Mouse (Mus musculus): Measurements from ENCODE around the gene Pithd1. TPM values are rescaled to one million over a fixed set of nuclear protein-coding genes. Genes with fewer than 3 reads are reported as not detected.
"Not testable (repeated sequence)": the region's sequence is repeated elsewhere in the genome, so short reads cannot be mapped to it uniquely, and the experiment has no call there.

The Pithd1 gene
- polyA plus RNA-seq, 1 experiment from 2014 or later = 25.7 TPM

GRCm38 (mm10) chr4:135986301-135986942 lies 642 bp downstream of the Pithd1 start:
- DNase-seq (ENCODE audit: low read depth, low spot score) = no peak
- no peak for TF ChIP-seq CTCF (IDR thresholded peaks at IDR 0.05)
- H3K27me3 ChIP-seq = no peaks in the 10 kb centered on the region
- ChIA-PET CTCF (interaction anchor here (1.4 kb wide), 1 partner anchor 16 kb away, joined by 3 read pairs; no protein-coding TSS in a partner anchor), POLR2A (interaction anchor here (1.5 kb wide), 1 partner anchor 23 kb away, joined by 5 read pairs; the partner anchor contains the start of gene Gale)
- in situ Hi-C loops (cut with MboI; ENCODE audit: low pct_unique_long_range_greater_than_20kb) = no loop called here
- no peak for ATAC-seq

- POLR2A ChIA-PET = interaction anchor here (1.5 kb wide), 1 partner anchor 23 kb away, joined by 5 read pairs; the partner anchor contains the start of gene Gale
- in situ Hi-C loops (cut with MboI; ENCODE audit: low pct_unique_long_range_greater_than_20kb) = no loop called here
- DNase-seq (ENCODE audit: low read depth, low spot score) (no peak), ATAC-seq (no peak)
- no peak for TF ChIP-seq CTCF (IDR thresholded peaks at IDR 0.05)
- no peaks in the 10 kb centered on the region for H3K27me3 ChIP-seq
- CTCF ChIA-PET = interaction anchor here (1.4 kb wide), 1 partner anchor 16 kb away, joined by 3 read pairs; no protein-coding TSS in a partner anchor
Measured at GRCm38 (mm10) chr4:135985769-135986168, 1.3 kb downstream of the Pithd1 start.

GRCm38 (mm10) chr4:135985193-135985592 lies 1.9 kb downstream of the Pithd1 start:
- H3K27me3 ChIP-seq = no peaks in the 10 kb centered on the region
- in situ Hi-C loops (cut with MboI; ENCODE audit: low pct_unique_long_range_greater_than_20kb) = no loop called here
- ChIA-PET POLR2A (interaction anchor here (1.3 kb wide), 1 partner anchor 12 kb away, joined by 4 read pairs; no protein-coding TSS in a partner anchor), CTCF (interaction anchor here (1.4 to 1.6 kb wide), 2 partner anchors 17 to 22 kb away, joined by 3 read pairs; no protein-coding TSS in a partner anchor)
- DNase-seq (ENCODE audit: low read depth, low spot score) (no peak), ATAC-seq (no peak)
- TF ChIP-seq CTCF (IDR thresholded peaks at IDR 0.05) = no peak

GRCm38 (mm10) chr4:135984556-135984955 lies 2.5 kb downstream of the Pithd1 start:
- ChIA-PET CTCF (interaction anchor here (1.6 kb wide), 1 partner anchor 22 kb away, joined by 3 read pairs; no protein-coding TSS in a partner anchor), POLR2A (interaction anchor here (1.3 kb wide), 1 partner anchor 11 kb away, joined by 4 read pairs; no protein-coding TSS in a partner anchor)
- TF ChIP-seq CTCF (IDR thresholded peaks at IDR 0.05) = no peak
- H3K27me3 ChIP-seq = no peaks in the 10 kb centered on the region
- ATAC-seq (no peak), DNase-seq (ENCODE audit: low read depth, low spot score) (no peak)
- in situ Hi-C loops (cut with MboI; ENCODE audit: low pct_unique_long_range_greater_than_20kb) = no loop called here

- H3K27me3 ChIP-seq = no peaks in the 10 kb centered on the region
- TF ChIP-seq CTCF (IDR thresholded peaks at IDR 0.05) = no peak
- DNase-seq (ENCODE audit: low read depth, low spot score) = no peak
- no peak for ATAC-seq
- POLR2A ChIA-PET = no interaction called here
- in situ Hi-C loops (cut with MboI; ENCODE audit: low pct_unique_long_range_greater_than_20kb) = no loop called here
- CTCF ChIA-PET = no interaction called here
Measured at GRCm38 (mm10) chr4:135981524-135982063, 5.5 kb downstream of the Pithd1 start.

- ATAC-seq; POLR2A ChIA-PET; in situ Hi-C loops (cut with MboI; ENCODE audit: low pct_unique_long_range_greater_than_20kb); H3K27me3 ChIP-seq; DNase-seq (ENCODE audit: low read depth, low spot score): not testable (repeated sequence)
- CTCF ChIA-PET = interaction anchor here (1.2 kb wide), 1 partner anchor 10 kb away, joined by 3 read pairs; no protein-coding TSS in a partner anchor
Measured at GRCm38 (mm10) chr4:135980223-135980622, 6.8 kb downstream of the Pithd1 start.

GRCm38 (mm10) chr4:135976146-135976545 lies 10.9 kb downstream of the Pithd1 start:
- ChIA-PET CTCF (no interaction called here), POLR2A (no interaction called here)
- in situ Hi-C loops (cut with MboI; ENCODE audit: low pct_unique_long_range_greater_than_20kb) = no loop called here
- DNase-seq (ENCODE audit: low read depth, low spot score) = no peak
- no peak for ATAC-seq
- H3K27me3 ChIP-seq = no peaks in the 10 kb centered on the region
- no peak for TF ChIP-seq CTCF (IDR thresholded peaks at IDR 0.05)

- in situ Hi-C loops (cut with MboI; ENCODE audit: low pct_unique_long_range_greater_than_20kb) = no loop called here
- ATAC-seq (no peak), DNase-seq (ENCODE audit: low read depth, low spot score) (no peak)
- TF ChIP-seq CTCF (IDR thresholded peaks at IDR 0.05) = no peak
- POLR2A ChIA-PET = interaction anchor here (1.0 to 1.8 kb wide), 2 partner anchors 10 to 12 kb away, joined by 4 read pairs; no protein-coding TSS in a partner anchor
- H3K27me3 ChIP-seq = no peaks in the 10 kb centered on the region
- CTCF ChIA-PET = interaction anchor here (1.3 to 1.7 kb wide), 2 partner anchors 10 to 11 kb away, joined by 4 to 5 read pairs; no protein-coding TSS in a partner anchor
Measured at GRCm38 (mm10) chr4:135972911-135973811, 13.9 kb downstream of the Pithd1 start.

- no peak for TF ChIP-seq CTCF (IDR thresholded peaks at IDR 0.05)
- ATAC-seq (peak; percentile 51), DNase-seq (ENCODE audit: low read depth, low spot score) (no peak)
- in situ Hi-C loops (cut with MboI; ENCODE audit: low pct_unique_long_range_greater_than_20kb) = no loop called here
- ChIA-PET POLR2A (interaction anchor here (1.8 kb wide), 1 partner anchor 11 kb away, joined by 4 read pairs; no protein-coding TSS in a partner anchor), CTCF (interaction anchor here (1.7 kb wide), 1 partner anchor 10 kb away, joined by 5 read pairs; no protein-coding TSS in a partner anchor)
- H3K27me3 ChIP-seq = no peaks in the 10 kb centered on the region
Measured at GRCm38 (mm10) chr4:135972556-135972906, 14.5 kb downstream of the Pithd1 start, which contains the start of gene Lypla2. Gene Lypla2 (minus strand): TSS chr4:135972626.
